Mouse (Mus musculus) heart, postnatal 14 days (tissue): ENCODE data around the gene Krt42. TPM values are rescaled to one million over a fixed set of nuclear protein-coding genes. Genes with fewer than 3 reads are reported as not detected.
A peak's percentile ranks its signal among the peaks of the same experiment; 100 is the strongest.
"Not testable (repeated sequence)": the region's sequence is repeated elsewhere in the genome, so short reads cannot be mapped to it uniquely, and the experiment has no call there.

Experiments used
- DNase-seq, 2 experiments: peaks; one replicate each; pipeline ENCODE4 v3.0.0; 2021 to 2022
- intact Hi-C: fragments of 180-260 bp; cut with DNase I; formaldehyde crosslinking; loops from one replicate; pipeline ENCODE4 v1.15.1; 2025
- total RNA-seq, 2 experiments: library from RNA; stranded (reverse); gene quantifications; 2 replicates each; pipeline ENCODE4 v1.2.3; 2021

Krt42 gene
- total RNA-seq, 2 experiments from 2014 or later = not detected

- intact Hi-C loops = loop anchor here (1.0 kb wide), 3 partner anchors 13 to 817 kb away; no protein-coding TSS in a partner anchor
- peak; percentile 83 to 91 for DNase-seq
Measured at GRCm38 (mm10) chr11:100281596-100282544, 12.2 kb upstream of the Krt42 start.

- DNase-seq = no peak
- intact Hi-C loops = no loop called here
Measured at GRCm38 (mm10) chr11:100278759-100279158, 9.1 kb upstream of the Krt42 start.

GRCm38 (mm10) chr11:100277726-100278480, 8.2 kb upstream of the Krt42 start:
- no peak for DNase-seq
- intact Hi-C loops = no loop called here

- intact Hi-C loops = no loop called here
- no peak for DNase-seq
Measured at GRCm38 (mm10) chr11:100275466-100275865, 5.8 kb upstream of the Krt42 start.

DNA sequence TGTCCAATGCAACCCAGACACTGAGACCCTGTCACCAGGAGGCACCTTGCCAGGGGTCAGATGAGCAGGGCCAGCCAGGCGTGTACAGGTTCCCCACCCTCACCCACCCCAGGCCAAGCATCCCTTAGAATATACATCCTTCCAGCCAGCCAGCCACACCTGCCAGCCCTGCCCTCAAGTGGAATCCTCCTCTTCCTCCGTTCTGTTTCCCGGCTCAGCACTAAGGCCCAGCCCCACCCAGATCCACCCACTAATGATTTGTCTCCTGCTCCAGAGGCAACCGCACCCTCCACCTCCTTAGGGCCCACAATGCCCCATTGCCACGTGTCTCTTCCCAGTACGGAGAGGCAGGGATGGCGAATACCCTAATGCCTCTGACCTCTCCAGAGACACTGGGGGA, 5.0 kb upstream of the Krt42 start:
- DNase-seq = no peak
- intact Hi-C loops = no loop called here

GRCm38 (mm10) chr11:100271878-100272277, 2.2 kb upstream of the Krt42 start:
- intact Hi-C loops = no loop called here
- no peak for DNase-seq

DNA sequence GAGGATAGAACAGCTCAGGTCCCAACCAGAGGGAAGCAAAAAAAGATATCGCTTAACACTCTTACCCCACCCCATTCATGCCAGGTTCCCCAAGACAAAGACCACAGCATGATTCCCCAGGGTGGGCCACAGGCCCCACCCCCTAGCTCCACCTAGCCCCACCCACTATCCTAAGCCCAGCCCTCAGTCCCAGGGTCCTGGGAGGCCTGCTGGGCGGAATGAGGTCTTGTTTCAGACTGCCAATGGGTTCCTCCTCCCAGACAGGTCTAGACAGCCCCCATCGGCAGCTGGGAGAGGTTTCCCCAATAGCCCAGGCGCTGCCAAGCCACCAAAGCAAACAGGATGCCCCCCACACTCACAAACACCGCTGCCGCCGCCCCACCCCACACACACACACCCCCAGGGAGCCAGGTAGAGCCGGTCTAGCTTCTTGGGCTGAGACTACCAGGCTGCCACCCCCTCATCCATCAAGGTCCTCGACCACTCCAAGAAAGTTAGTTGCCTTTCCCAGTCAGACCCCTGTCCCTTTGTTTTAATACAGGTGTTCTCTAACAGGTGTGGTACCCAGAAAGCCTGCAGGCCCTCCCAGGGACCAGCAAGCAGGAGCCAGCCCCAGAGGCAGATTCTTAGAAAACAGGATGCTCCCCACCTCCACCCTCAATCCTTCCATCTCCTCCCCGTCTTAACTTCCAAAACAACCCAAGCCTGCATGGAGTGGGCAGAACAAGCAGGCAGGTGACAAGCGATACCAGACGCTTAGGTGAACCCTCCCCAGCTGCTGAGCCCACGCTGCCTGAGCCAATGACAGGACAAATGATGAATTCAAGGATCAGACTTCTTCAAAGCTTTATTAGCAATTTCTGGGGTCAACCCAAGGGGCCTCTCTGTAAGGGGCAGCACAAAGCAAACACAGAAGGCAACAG, 7.4 kb downstream of the Krt42 start:
- intact Hi-C loops = no loop called here
- DNase-seq = no peak

GRCm38 (mm10) chr11:100261235-100261605, 8.5 kb downstream of the Krt42 start:
- DNase-seq = no peak
- intact Hi-C loops = no loop called here

DNA sequence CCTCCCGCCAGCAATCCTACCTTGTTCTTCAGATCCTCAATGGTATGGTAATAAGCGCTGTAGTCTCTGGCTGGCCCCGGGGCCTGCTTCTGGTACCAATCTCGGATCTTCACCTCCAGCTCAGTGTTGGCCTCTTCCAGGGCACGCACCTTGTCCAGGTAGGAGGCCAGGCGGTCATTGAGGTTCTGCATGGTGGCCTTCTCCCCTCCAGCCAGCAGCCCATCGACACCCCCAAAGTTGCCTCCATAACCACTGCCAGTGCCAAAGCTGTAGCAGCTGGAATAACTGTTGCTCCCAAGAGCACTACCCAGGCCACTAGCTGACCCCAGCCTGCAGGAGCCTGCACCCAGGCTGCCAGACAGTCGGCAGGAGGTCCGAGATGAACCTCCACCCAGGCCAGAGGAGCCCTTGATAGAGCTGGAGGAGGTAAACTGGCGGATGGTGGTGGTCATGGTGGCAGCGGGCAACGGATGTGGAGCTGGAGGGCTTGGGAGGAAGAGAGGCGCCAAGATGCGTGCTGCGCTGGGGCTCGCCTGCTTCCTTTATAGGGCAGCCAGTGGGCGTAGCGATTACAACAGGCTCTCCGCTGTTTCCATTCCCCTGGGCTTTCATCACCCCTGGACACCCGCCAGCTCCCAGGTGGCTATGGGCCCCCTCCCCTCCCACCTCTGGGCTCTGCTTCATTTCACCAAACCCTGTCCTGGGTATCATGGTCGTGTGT, 9.0 kb downstream of the Krt42 start, which contains the start of gene Krt17:
Krt17 (minus strand) TSS at position 516 of the 721 bp plus-strand sequence.
- intact Hi-C loops = no loop called here
- no peak for DNase-seq

GRCm38 (mm10) chr11:100259079-100259478, 10.6 kb downstream of the Krt42 start:
- intact Hi-C loops = no loop called here
- DNase-seq = no peak

DNA sequence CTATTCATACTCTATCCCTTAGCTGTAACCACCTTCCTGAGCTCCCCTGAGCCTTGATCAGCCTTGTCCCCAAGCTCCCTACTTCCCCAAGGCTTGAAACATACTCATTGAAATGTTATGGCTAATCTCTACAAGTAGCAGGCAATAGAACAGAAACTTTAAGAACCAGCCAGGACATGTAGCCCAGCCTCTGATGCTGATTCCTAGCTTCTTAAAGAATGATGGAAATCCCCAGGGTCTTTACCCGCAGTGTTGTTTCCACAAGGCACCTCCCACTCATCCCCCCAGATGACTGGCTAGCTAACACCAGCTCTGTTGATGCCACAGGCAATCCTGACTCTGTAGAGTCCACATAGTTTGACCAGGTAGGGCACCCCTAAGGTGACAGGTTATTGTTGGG, 11.7 kb downstream of the Krt42 start:
- DNase-seq = no peak
- intact Hi-C loops = no loop called here

- DNase-seq = no peak
- intact Hi-C loops = no loop called here
Measured at GRCm38 (mm10) chr11:100255514-100255913, 14.2 kb downstream of the Krt42 start.

DNA sequence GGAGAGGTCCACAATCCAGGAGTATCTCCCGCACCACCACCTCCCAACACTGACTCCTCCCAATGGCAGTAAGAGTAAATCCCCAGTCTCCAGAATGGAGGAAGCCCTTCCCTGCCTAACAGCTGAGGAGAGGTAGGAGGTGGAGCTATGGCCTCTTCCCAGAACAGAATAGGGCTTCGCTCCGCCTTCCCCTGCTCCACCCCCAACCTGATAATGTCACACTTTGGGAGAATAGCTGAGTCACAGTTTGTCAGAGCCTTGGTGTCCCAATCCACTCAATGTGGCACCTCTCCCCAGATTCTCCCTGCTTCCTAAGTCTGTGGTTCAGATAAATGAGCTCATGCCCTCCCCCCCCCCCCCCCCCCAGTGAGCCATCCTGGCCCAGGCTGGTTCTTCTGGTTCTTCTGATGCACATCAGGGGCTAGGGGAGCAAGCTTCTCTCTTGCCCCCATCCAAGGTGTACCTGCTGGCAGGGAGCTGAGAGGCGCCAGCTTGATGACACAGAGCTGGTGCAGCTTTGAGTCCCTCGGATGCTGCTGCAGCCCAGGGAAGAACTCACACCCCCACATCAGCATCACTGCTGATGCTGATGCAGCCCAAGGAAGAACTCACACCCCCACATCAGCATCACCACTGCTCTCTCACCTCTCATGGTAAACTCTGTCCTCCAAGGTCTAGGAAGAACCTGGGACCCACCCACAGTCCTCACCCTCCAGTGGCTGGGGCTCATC, 15.1 kb downstream of the Krt42 start:
- DNase-seq = no peak
- intact Hi-C loops = no loop called here

DNA sequence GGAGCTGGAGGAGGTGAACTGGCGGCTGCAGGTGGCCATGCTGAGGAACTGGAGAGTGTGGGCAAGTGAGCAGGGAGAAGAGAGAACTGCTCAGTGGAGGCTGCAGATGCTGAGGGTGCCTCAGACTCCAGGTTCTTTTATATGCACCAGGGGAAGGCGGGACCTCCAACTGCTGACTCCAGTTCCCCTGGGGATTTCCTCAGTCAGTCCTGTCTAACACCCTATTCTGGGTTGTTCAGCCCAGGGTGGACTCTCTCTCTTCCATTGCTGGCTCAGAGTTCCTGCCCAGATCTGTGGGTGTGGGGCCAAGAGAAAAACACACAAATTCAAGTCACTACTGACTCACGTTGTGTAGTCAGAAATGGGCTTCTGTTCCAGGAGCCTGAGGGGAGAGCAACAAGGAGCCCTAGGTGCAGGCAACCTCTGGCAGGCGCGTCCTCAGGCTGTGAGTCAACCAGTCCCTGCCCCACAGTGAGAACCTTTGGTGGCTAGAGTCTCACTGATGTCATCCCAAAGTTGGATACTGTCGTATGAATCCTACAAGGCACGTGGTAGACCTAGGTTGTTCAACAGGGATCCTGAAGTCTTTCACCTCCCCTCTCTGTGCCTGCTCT, 20.7 kb downstream of the Krt42 start, which contains the start of gene Krt16:
Krt16 (minus strand) TSS at position 51 of the 614 bp plus-strand sequence.
- intact Hi-C loops = no loop called here

GRCm38 (mm10) chr11:100246471-100246870, 23.2 kb downstream of the Krt42 start:
- intact Hi-C loops, DNase-seq: not testable (repeated sequence)

More for the DNA sequence above, 20.7 kb downstream of the Krt42 start, which contains the start of gene Krt16:
- no peak for DNase-seq

DNA sequence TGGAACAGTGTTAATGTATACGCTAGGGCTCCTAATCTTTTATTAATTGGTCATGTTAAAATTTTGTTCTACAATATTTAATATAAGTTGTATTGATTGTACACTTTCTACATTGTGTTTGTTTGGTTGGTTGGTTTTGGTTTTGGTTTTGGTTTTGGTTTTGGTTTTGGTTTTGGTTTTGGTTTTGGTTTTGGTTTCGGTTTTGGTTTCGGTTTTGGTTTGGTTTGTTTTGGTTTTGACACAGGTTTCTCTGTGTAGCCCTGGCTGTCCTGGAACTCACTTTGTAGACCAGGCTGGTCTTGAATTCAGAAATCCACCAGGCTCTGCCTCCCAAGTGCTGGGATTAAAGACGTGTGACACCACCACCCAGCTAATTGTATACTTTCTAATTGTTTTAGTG, 29.4 kb downstream of the Krt42 start:
- DNase-seq, intact Hi-C loops: not testable (repeated sequence)

DNA sequence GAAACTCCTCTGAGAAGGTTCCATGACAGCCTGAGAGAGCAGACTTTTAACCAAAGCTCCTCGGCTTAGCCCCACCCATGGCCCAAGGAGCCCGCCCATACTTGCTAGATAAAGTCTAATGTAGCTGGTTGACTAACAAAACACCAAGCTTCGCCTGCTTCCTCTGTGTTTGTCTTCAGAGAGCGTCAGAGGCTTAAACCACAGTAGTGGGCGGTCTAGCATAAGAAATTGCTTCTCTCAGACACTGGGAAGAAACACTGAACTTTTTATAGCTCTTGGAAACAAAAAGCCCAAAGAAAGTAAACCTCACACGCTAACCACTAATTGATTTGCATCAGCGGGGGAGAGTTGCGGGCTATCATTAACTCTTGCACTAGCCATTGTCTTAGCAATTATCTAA, 47.9 kb downstream of the Krt42 start:
- intact Hi-C loops = no loop called here
- DNase-seq = no peak

DNA sequence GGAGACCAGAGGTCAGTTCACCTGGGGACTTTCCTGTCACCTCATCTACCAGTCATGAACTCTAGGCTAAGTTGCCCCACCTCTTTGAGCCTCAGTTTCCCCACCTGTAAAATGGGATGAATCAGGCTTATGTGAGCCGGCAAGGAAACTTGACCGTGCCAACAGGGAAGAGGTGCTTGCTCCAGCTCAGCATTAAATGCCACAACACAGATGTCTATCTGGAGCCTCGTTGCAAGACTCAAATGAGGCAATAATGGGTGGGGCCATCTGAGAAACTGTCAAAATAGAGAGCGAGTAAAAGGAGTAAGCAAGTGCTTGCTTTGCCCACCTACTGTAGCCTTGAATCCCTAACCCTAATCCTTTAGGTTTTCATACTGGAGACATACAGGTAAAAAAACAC, 50.4 kb downstream of the Krt42 start:
- intact Hi-C loops = no loop called here

More for the DNA sequence above, 50.4 kb downstream of the Krt42 start:
- no peak for DNase-seq
